Mouse (Mus musculus) T-helper 1 cell (primary cell): Measurements from ENCODE around the gene Tmem120a.

Source experiments
- in situ Hi-C: fragments of 300-600 bp; cut with MboI, MseI; formaldehyde crosslinking; loops from one replicate; pipeline ENCODE4 v1.15.1; 2025; ENCODE audit warnings: high pct_unique_total_duplicates

Tmem120a gene

DNA sequence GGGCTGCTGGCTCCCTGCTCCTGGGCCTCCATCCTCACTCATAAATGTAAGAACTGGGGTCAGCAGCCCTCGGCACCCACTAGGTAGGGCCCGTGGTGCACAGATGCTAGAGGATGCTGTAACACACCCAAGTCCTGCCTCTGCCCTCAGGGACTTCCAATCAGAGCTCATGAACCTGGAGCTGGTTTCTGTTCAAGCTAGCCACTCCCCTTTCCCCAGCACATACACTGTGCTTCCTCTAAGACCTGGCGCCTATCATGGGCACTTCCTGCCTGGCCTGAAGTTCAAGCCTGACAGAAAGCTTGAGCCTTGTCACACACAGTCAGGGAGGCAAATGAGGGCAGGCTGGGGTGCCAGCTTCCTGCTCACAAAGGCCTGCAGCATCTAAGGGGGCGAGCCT is 11.2 kb downstream of the Tmem120a start:
- in situ Hi-C loops, result no loop called here

GRCm38 (mm10) chr5:135731322-135731721 is 12.9 kb downstream of the Tmem120a start:
- in situ Hi-C loops, result no loop called here

- in situ Hi-C loops, result no loop called here
These were observed 13.3 kb downstream of the Tmem120a start for GRCm38 (mm10) chr5:135730916-135731315.

DNA sequence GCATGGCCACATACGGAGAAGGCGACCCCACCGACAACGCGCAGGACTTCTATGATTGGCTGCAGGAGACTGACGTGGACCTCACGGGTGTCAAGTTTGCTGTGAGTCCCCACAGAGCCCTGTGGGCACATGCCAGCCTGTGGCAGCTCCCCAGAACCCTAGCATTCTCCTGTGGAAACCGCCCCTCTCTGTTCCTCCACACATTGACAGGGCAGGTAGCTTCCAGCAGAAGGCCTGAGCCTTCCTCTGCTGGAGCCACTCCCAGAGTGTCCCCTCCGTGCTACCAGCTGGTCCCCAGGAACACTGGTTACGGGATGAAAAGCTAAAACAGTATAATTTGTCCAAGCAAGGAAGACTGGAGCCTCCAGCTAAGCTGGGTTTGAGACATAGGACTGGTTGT is 14.0 kb downstream of the Tmem120a start:
- in situ Hi-C loops, result no loop called here

GRCm38 (mm10) chr5:135729351-135729750 is 14.9 kb downstream of the Tmem120a start:
- in situ Hi-C loops, result no loop called here

DNA sequence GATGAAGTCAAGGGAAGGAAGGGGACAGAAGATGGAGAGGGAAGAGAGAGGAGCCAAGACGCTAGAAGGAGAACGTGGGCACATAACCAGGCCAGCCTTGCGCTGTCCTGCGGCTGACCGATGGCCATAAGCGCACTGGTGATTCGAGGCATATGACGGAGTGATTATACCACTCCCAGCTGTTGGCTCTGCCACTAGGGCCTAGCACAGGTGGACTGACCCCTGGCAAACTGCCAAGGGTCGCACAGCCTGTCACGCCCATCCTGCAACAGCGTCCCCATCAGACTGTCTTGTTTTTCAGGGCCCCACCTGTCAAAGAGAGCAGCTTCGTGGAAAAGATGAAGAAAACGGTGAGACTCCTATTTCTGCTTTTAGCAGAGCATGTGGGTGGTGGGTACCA is 15.9 kb downstream of the Tmem120a start:
- in situ Hi-C loops, result no loop called here

- in situ Hi-C loops, result no loop called here
These were observed 16.4 kb downstream of the Tmem120a start for GRCm38 (mm10) chr5:135727871-135728270.

DNA sequence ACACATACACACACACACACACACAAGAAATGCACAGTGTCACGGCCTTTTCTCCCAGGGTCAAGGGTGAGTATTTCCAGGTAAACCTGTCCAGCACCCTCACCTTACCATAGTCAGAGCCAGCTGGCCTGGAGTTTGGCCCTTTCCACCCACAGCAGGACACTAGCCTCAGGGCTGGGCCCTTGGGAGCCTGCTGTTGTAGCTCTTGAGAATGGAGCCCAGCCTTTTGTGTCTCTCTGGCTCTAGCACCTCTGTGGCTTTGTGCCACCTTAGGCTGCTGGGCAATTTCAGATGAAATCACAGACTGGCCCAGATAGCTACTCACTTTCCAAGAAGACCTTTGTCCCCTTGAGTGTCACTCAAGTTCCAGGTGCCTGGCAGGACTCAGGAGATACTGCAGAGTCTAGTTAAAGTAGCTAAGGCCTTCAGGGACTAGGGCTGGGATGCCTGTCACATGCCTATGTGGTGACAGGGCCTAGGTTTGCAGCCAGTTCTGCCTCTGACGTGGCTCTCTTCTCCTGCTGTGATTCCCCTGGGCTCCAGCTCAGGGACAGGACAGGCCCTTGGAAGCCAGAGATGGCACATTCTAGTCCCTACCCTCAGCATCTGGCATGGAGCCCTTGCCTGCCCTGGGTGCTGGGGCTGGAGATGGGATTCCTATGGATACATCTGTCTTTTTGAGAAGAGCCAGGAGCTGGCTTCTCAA is 17.5 kb downstream of the Tmem120a start:
- in situ Hi-C loops, result no loop called here

- in situ Hi-C loops, result no loop called here
These were observed 18.3 kb downstream of the Tmem120a start for GRCm38 (mm10) chr5:135725991-135726390.

- in situ Hi-C loops, result no loop called here
These were observed 18.8 kb downstream of the Tmem120a start for GRCm38 (mm10) chr5:135725391-135725841.

DNA sequence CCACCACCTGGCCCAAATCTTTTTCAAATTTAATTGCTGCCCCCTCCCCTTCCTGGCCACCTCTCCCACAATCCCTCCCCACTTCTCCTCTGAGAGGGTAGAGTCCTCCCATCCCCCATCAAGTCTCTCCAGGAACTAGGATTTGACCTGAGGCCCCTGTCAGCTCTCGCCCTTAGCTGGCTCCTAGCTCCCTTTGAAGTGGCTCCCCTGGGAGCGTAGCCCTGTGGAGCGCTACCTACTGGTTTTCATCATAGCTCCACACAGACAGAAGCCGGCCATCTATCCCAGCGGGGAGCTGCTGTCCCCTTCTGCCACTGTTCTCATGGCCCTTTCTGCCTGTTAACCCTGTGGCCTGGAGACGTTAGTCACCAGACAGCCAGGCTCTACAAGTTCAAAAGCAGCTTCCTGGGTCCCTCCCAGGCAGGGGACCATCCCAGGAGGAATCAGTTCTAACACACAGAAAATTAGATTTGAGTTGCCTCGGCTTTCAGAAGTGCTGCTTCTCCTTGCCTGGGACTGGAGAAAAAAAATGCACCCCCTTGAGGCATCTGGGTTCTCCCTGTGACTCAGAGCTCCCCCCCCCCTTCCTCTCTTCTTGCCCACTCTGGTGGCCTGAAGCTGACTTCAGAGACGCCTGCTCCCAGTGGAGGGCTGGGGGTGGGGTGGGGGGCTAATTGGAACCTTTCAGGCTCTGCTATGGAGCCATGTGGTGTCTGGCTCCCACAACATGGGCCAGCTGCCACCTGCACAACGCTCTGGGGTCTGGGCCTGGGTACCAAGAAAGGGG is 19.5 kb downstream of the Tmem120a start:
- in situ Hi-C loops, result no loop called here

DNA sequence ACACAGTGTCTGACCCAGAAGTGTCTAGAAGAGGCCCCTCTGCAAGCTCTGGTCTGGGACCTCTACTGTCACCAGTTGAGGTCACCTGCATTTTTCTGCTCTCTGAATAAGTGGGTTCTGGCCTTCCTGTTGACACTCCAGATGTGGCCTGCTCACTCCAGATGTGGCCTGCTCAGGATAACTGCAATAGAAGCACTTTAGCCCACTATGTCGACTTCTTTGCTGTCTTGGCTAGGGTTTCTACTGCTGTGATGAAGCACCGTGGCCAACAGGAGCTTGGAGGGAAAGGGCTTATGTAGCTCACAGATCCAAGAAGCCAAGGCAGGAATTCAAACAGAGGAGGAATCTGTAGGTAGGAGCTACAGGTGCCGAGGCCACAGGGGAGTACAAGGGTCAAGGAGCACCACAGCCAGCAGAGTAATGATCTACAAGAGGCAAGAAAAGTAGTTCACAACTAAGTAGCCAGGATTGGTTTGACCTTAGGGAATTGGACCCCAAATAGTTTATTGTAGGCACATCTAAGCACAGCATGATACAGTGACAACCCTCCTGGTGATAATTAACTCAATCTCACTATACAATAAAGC is 21.0 kb downstream of the Tmem120a start:
- in situ Hi-C loops, result no loop called here

DNA sequence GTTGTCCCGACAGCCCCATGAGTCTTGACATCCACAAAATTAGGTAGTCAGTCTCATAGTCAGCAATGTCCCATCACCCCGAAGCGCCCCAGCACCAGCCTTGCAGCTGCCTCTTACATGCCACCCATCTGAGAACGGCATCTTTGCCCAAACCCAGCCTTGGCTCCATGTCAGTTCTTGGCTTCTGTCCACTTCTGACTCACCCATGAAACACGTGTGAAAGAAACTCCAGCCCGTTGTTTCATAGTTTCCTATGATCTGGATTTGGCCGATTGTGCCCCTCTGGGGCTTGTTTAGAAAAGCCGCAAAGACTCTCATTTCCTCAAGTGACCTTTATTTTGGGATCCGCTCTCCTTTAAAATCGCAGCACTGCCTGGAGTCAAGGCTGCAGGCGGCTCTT is 22.1 kb downstream of the Tmem120a start:
- in situ Hi-C loops, result no loop called here

- in situ Hi-C loops, result no loop called here
These were observed 23.2 kb downstream of the Tmem120a start for GRCm38 (mm10) chr5:135721076-135721475.

DNA sequence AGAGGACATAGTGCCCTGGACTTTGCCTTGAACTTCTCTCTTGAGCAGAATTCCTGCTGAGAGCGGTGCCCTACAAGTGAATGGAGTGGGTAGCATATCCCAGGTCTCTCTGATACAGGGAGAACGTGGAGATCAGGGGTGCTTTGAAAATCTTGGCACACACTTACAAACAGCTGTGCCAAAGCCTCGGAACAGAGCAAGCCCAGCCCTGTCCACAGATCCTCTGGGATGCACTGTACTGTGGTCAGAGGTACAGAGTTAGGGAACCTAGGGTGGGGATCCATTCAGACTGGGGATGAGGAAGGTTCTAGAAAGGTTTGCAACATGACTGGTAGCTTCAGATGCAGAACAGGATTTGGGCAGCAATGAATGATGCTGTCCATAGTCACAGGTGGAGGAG is 24.1 kb downstream of the Tmem120a start:
- in situ Hi-C loops, result no loop called here

DNA sequence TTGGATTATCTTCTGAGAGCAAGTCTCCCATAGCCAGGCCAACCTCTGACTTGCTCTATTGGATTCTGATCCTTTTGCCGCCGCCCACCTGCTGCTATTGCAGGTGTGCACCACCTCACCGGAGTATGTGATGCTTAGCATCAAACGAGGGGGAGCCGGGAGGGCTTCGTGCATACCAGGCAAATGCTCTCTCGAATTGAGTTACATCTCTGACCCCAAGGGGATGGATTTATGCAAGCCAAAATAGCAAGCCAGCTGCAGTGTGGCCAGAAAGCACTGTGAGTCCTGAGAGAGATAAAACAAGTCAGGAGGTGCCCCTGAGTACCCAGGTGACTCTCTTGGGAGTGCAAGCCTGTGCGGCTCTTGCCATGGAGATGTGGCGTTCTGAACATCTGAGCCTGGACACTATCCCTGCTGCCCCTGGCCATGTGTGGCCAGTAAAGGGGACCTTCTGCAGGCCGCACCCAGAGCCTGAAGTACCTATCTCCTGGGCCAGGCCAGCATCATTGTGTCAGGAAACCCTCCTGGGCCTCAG is 24.6 kb downstream of the Tmem120a start:
- in situ Hi-C loops, result loop anchor here (10.0 kb wide), 1 partner anchor 1345 kb away; no protein-coding TSS in a partner anchor

- in situ Hi-C loops, result loop anchor here (10.0 kb wide), 1 partner anchor 1349 kb away; no protein-coding TSS in a partner anchor
These were observed 28.6 kb downstream of the Tmem120a start for GRCm38 (mm10) chr5:135715624-135716023.

- in situ Hi-C loops, result loop anchor here (10.0 kb wide), 1 partner anchor 1351 kb away; no protein-coding TSS in a partner anchor
These were observed 30.6 kb downstream of the Tmem120a start for GRCm38 (mm10) chr5:135713441-135714218.

GRCm38 (mm10) chr5:135712803-135713202 is 31.4 kb downstream of the Tmem120a start:
- in situ Hi-C loops, result loop anchor here (10.0 kb wide), 1 partner anchor 1352 kb away; no protein-coding TSS in a partner anchor

DNA sequence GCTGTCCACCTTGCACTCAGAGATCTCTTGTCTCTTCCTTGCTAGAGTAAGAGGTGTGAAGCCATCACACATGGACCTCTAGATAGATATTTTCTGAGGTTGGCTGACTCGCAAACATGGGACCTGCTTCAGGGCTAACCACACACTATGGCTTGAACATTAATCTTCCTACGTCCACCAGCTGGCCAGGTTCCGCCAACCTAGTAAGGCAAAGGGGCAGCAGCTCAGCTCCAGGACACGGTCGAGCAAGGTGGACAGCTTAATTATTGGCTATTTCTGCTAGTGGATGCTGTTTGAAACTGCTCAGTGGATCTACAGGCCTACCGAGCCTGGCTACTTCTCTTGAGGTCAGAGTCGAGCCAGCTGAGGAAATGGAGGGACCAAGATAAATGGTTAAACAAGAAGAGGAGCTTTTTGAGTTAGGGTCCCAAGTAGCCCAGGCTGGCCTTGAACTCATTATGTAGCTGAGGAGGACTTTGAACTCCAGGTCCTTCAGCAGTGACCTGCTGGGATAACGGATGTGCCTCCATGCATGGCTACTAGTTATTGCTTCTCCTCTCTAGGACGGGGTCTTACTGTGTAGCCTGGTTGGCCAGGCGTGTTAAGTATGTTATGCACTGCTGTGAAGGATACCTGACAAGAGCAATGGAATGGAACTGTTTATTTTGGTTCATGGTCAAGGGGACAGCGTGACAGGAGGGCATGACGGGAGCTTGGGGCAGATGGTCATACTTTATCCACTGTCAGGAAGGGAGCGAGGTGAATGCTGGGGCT is 32.5 kb downstream of the Tmem120a start:
- in situ Hi-C loops, result loop anchor here (10.0 kb wide), 1 partner anchor 1353 kb away; no protein-coding TSS in a partner anchor
